Mouse (Mus musculus) cerebellum, postnatal 25 days (tissue): ENCODE measurements at regions not wholly inside any gene's neighbourhood (a gene's known extent, or its start where the extent isn't known, plus 50 kb on each side); places are given as distances from the start of the nearest gene placed in this dataset.

Experiments used
- DNase-seq, 2 experiments: peaks; one replicate each; pipeline ENCODE4 v3.0.0; 2021; ENCODE audit warnings: mixed read lengths in 2 of 2

DNA sequence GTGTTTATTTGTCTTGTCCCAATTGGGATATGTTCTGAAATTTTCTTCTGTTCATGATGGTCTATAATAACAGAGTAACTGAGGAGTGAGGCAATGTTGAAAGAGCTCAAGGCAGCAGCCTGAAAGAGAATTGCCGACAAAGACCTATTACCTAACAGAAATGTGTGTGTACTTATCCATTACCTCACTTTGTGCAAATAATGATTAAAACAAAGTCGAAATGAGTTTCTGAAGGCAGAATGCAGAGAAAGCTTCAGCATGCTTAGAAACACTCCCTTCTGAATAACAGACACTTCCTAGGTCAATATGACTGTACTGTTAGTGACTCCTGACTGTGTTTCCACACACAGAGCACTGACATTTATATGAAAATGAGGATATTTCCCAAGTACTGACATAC lies 63.0 kb downstream of the Kbtbd8 start:
- no peak for DNase-seq

DNA sequence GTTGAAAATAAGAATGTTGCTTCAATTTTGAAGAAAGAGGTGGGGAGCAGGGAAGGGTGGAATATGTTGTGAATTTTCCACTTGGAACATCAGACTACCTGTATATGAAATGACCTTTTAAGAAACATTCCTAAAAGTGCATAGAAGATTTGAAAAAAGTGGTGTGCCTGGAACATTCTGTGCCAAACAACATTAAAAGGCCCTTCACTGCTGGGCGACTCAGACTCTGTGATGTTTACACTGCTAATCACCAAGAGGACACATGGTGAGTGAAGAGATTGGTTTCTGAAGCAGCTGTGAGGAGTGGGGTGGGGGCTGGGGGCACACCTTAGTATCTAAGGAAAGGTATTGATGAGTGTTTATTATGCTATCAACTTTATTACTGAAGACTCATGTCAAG lies 65.2 kb downstream of the Kbtbd8 start:
- DNase-seq, result no peak

DNA sequence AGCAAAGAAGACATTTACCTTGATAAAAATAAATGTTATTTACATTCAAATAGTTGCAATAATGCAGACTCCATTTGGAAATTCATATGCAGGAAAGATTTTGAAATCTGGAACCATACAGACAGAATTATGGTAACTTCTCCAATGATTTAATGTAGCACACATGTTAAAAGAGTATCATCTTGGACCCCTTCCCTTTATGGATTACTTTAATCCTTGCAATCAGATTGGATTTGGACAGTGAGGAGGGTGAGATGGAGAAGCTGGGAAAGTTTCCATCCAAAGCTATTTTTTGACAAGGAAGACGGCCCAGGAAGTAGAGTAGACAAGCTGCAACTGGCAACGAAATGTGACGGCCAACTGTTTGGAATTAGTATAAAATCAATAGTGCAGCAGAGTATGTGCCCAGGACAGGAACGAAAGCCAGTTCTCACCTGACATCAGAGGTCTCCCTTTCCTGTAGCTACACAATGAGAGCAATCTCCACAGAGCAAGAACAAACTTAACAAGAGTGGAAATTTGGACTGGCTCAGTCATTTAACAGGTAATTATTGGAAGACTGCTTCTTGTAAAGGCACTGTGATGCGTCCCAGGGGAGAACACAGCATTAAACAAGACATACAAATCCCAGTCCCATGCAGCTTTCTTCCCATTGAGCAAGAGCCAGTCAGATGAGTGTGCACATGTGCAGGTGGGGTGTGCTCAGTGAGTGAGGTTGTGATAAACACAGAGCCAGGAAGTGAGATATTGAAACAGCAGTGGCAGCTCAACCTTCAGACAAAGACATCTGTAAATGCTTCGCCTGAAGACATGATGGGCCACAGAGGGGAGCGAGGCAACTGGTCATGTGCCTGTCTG lies 68.3 kb downstream of the Kbtbd8 start:
- DNase-seq, result no peak

DNA sequence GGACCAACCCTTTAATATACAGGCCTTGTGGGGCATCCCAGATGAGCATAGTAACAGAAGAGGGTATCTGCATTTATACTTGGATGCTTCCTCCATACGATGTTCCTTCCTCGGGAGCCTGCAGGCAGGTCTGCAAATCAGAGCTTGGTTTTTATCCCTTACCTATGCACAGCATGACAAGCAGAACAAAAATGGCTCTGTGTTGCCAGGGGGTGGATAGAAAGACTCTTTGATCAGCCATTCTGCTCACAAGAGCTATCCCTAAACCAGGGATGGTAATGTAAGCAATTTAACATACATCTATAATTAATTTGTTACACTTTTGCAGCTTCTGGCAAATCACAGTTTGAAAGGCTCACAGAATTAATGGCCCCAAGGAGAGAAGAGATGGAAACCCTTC lies 79.6 kb downstream of the Kbtbd8 start:
- DNase-seq, result no peak

DNA sequence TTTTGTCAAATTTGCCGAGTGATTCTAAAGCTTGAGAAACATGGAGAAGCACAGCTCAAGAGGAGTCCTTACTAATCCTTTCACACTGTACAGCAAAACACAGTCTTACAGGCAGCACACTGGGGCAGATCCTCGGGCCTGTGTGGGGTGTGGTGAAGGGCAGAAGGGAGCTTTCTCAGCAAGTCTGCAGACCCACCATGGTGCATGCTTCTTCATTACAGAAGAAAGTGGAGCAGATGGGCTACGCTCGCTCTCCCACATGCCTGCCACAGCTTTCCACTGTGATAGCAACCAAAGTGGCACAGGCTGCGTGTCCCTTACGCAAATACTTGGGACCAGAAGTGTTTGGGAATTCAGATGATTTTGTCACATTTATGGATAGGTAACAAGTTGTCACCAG lies 81.6 kb downstream of the Kbtbd8 start:
- no peak for DNase-seq

GRCm38 (mm10) chr6:95202291-95202790 lies 85.3 kb downstream of the Kbtbd8 start:
- peak in 1 of 2 experiments; percentile 4 for DNase-seq

- no peak for DNase-seq
Observed at GRCm38 (mm10) chr6:95202978-95203377, 85.9 kb downstream of the Kbtbd8 start.

GRCm38 (mm10) chr6:95204231-95204630 lies 87.2 kb downstream of the Kbtbd8 start:
- DNase-seq, result no peak

- DNase-seq, result peak; percentile 28 to 66
Observed at GRCm38 (mm10) chr6:95207063-95207462, 90.0 kb downstream of the Kbtbd8 start.

DNA sequence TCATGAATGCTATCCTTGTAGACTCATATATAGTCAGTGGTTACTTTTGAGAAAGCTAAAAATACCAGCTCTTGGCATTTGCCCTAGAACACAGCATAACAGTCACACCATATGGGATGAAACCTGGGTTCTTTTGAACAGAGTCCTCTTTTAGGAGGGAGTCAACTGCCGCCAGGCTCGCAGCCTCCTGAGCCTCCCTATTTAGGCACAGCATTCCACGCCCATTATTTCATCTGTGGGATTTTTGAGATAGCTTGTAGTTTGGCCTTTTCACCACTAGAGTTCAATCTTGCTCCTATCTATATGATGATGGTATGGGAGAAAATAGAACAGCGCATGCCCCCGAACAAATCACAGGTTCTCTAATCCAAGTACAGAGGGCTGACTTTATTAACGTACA lies 100.4 kb downstream of the Kbtbd8 start:
- peak in 1 of 2 experiments; percentile 29 for DNase-seq

DNA sequence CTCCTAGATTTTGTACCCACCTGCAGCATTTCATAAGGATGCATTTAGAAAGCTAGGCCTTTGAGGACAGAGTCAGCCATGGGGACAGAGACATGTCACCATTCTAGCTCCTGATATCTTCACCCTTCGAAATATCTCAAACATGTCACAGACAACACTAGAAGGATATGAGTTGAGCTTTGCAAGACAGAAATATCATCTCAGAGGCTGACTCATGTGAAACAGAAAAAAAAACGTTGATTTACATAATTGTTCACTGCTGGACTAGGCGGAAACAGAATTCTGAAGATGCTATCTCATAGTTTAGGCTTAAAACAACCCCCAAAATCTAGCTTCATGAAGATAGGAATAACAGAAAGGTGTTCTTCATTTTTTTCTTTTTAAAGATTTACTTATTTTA lies 101.8 kb downstream of the Kbtbd8 start:
- DNase-seq, result no peak

DNA sequence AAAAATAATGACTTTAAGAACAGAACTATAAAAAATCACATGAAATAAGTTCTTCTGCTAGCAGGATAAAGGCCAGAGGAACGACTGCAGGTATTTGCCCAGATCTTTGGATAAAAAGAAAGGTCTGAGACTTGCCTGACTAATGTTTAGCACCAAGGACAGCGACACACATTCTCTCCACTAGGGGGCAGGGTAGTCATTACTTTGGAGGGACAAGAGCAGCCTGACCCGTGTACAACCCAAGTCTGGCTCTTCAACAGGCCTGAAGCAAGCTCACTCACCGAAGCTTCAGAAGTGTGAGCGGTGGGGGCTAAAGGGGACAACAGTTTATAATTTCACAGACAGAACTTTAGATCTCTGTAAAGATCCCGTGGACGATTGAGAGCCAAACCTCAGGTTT lies 98.4 kb upstream of the Gm10234 start:
- DNase-seq, result peak; percentile 75 to 89

DNA sequence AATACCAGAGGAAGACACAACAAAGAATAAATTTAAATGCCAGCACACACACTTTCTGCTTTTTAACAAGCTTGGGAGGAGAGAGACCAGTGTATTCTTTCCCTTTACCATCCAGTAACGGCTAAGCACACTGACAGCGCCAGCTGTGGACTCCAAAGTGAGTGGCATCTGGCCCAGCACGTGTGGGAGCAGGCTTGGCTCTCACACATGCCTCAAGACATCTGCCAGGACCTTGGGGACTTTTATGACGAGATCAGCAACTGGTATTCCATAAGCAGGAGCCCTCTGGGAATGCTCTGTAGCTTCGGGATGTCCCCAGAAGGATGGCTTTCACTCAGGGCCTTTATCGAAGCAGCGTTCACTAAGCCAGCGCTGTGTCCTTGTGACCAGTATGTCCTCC lies 92.0 kb upstream of the Gm10234 start:
- DNase-seq, result no peak

DNA sequence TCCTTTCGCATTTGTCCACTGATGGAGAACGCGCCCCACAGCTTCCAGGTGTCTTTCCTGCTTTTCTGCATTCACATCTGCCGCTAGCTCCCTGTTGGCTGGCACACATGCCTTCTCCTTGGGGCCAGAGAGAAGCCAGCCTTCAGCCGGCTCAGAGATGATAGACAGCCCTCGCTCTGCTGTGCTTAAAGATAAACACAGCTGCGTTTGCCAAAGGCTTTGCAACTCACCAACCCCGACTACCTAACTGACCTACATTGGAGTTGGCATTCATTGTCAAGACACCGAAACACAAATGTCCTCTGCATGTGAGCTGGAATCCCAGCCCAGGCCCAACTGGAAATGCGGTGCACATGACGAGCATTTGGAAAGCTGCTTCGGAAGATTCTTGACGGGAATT lies 87.2 kb upstream of the Gm10234 start:
- DNase-seq, result peak; percentile 11 to 18

DNA sequence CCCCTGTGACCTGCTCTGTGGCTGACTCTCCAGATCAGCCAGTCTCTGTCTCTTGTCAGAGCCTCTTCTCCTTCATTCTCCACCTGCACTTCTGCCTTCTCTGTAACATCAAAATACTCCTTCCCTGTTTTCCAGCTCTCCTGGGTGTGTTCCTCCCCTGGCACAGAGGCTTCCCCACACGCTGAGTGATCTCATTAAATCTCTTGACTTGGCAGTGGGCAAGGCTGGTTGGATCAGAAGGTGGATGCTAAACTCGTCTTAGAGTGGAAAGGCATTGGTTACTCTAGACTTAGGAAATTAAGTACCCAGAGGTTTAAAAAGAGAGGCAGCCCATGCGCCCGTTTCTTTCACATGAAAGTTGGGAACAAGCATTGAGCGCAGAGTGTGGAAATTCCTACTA lies 78.3 kb upstream of the Gm10234 start:
- DNase-seq, result peak in 1 of 2 experiments; percentile 4

GRCm38 (mm10) chr6:95244911-95245310 lies 77.0 kb upstream of the Gm10234 start:
- no peak for DNase-seq

- DNase-seq, result no peak
Observed at GRCm38 (mm10) chr6:95256303-95256702, 65.6 kb upstream of the Gm10234 start.

DNA sequence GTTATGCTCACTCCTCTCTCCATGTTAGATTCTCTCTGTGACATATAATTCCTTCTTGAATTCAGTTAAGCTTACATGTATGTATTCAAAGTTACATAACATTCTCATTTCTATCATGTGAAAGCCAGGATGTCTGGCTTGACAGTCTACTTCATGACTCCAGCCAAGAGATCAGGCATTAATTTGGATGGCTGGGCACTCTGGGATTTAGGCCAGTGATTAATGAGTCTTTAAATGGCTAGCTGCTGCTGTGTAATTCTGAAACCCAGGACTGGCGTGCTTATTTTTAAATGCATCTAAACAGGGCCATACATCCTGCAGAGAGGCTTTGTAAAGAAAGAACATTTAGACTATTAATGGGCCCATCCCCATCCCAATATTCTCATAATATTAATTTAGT lies 60.9 kb upstream of the Gm10234 start:
- peak; percentile 9 to 22 for DNase-seq

GRCm38 (mm10) chr6:95264011-95264869 lies 57.7 kb upstream of the Gm10234 start:
- no peak for DNase-seq

GRCm38 (mm10) chr6:95269524-95269923 lies 52.4 kb upstream of the Gm10234 start:
- no peak for DNase-seq
